Mouse (Mus musculus) induced T-regulatory cell, adult 2 months (primary cell): ENCODE measurements around the gene Cbarp.

Experiments
- DNase-seq: peaks from one replicate; pipeline ENCODE4 v3.0.0-alpha.2; 2012; ENCODE audit warnings: low read depth

The Cbarp gene

GRCm38 (mm10) chr10:80144864-80145838 is 4.5 kb upstream of the Cbarp start:
- DNase-seq = peak; percentile 87

- DNase-seq = peak; percentile 21
These were observed 3.5 kb upstream of the Cbarp start for GRCm38 (mm10) chr10:80144159-80144558.

DNA sequence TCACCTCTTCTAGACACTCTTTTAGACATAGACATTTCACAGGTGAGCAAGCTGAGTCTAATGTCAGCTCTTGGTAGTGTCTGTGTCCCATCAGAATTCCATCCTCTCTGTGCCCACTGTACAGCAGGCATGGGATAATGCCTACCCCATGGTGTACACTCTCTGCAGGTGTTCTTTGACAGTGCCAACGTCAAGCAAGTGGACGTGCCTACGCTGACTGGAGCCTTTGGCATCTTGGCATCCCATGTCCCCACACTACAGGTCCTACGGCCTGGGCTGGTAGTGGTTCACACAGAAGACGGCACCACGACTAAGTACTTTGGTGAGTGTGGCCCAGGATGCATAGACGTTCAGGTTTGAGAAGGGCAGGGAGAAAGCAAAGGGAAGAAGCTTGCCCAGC is 3.0 kb upstream of the Cbarp start:
- DNase-seq = no peak

GRCm38 (mm10) chr10:80142530-80142925 is 1.9 kb upstream of the Cbarp start:
- DNase-seq = peak; percentile 74

GRCm38 (mm10) chr10:80141786-80142529 is 1.3 kb upstream of the Cbarp start:
- DNase-seq = peak; percentile 97

- peak; percentile 98 for DNase-seq
These were observed 608 bp upstream of the Cbarp start for GRCm38 (mm10) chr10:80141243-80141642.

- DNase-seq = no peak
These were observed 515 bp downstream of the Cbarp start for GRCm38 (mm10) chr10:80139975-80140665.

DNA sequence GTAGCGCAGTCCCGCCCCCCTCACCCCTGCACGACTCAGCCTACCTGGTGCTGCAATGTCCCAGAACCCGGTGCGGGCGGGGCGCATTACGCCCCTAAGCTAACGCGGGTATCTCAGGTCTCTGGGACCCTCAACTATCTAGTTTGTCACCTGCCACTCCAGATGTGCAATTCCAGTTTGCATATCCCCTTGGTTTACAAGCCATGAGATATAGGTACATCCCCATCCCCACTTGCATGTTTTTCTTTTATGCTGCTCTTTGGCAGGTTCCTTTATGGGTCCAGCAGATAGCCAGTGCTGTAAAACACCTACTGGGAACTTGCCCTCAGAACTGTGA is 1.2 kb downstream of the Cbarp start:
- no peak for DNase-seq

DNA sequence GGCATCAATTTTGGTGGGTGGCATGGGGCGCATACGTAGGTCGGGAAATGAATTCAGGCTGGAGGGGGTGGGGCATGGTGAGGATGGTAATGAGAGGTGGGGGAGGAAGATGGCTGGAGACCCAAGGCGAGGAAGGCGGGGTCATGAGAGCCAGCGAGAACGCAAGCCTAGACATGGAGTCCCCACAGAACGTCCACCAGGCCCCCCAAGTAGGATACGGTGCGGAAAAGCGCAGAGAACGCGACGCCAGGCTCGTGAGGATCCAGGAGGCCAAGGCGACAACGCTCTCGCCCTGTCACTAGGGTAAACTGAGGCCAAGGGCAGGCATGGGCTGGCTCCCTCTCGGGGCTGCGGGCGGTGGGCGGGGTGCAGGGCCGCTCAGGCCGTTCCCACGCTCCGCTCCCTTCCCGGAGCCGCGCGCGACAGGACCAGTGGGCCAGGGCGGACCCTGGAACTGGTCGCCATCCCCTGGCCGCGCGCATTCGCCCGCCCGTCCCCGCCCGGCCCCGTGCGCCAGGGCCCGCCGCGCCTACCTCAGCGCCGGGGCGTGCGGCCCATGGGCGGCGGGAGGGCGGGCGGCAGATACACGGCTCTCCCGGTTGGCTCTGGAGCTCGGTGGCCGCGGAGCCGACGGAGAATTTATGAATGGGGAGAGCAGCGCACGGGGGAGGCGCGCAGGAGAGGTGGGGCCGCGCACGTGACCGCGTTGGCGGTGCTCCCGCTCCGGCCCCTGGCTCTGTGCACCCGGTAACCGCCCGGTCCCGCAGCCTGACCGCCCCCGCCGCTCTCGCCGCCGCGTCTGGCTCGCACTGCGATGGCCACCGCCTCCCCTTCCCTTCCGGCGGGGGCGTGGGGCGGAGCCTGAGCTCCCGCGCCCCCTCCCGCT is 1.8 kb downstream of the Cbarp start, which contains the start of gene Atp5d:
Gene Atp5d (plus strand): TSS at position 80 of the 886 bp plus-strand sequence.
- DNase-seq = peak; percentile 85

GRCm38 (mm10) chr10:80137626-80138552 is 2.7 kb downstream of the Cbarp start:
- DNase-seq = peak; percentile 77

GRCm38 (mm10) chr10:80136952-80137625 is 3.5 kb downstream of the Cbarp start:
- DNase-seq = peak; percentile 68

DNA sequence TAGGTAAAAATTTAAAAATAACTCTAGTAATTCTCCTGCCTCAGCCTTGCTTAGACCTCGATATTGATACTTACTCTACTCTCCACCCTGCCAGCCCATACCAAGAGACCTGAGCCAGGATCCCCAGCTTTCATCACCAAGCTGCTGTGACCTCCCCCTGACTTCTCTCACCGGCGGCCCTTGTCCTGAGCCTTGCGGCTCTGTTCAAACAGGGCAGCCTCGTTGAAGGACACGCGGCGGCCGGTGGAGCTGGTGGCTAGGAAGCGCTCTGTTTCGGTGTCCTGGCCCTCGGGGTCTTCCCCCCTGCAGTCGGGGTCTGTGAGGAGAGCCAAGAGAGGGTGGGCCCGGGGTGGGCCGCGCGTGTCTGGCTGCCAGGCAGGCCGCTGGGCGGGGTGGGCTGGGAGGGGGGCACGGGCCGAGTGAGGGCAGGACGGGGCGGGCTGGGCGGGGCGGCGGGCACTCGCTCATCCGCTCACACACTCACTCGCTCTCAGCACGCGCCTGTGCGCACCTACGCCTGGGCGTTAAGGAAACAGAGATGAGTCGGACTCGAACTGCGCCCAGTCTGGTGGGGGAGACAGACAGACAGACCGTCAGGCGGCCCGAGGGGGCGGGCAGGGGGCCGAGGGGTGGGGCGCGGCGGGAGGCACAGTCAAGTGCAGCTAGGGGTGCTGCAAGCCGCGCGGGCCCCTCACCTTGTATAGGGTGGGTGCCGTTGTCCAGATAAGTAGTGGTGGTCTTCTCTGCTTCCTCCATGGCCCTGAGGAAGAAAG is 4.3 kb downstream of the Cbarp start:
- no peak for DNase-seq

GRCm38 (mm10) chr10:80135641-80136040 is 5.0 kb downstream of the Cbarp start:
- DNase-seq = peak; percentile 29

- no peak for DNase-seq
These were observed 5.5 kb downstream of the Cbarp start for GRCm38 (mm10) chr10:80135161-80135560.

DNA sequence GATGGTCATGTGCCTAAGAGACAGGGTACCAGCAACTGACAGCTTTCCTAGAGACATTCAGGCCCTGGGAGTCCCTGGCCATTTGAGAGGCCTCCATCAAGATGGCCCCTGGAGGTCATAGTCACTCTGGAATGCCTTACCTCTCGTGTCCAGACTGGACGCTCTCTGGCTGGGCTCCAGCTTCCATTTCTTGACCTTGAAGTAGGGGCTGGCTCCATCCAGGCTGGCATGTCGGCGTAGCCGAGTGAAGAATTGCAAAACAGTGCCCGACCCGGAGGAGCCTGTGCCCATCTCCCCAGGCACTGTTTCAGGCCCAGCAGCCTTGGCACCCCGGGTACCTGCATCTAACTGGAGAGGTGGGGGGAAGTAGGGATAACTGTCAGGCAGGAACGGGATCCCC is 6.2 kb downstream of the Cbarp start:
- no peak for DNase-seq

DNA sequence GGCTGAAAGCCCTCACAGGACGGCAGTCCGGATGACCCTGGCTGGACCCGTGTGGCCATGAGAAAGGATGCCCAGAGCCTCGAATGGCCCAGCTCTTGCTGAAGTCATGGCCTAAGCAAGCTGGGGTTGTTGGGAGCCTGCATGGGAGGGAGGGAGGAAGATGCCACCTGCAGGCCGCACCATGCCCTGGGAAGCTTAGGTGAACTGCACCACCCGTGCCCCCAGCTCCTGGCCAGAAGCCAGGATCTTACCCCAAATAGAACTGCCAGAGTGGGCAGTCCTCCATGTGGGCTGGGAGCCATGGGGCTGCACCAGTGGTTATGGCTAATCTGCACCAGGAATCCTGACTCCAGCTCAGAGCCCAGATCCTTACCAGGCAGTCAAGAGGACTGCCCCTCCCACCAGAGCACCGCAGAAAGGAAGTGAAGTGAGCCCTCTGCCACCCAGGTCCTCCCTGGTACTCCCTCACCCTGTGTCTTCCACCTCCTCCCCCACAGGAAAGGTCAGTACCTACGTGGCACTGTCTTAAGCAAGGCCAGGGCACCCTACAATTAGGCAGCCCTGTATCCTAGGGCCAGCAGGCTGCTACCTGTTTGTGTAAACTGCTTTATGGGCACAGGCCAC is 7.3 kb downstream of the Cbarp start:
- peak; percentile 44 for DNase-seq

GRCm38 (mm10) chr10:80131952-80132350 is 8.7 kb downstream of the Cbarp start:
- DNase-seq = no peak

DNA sequence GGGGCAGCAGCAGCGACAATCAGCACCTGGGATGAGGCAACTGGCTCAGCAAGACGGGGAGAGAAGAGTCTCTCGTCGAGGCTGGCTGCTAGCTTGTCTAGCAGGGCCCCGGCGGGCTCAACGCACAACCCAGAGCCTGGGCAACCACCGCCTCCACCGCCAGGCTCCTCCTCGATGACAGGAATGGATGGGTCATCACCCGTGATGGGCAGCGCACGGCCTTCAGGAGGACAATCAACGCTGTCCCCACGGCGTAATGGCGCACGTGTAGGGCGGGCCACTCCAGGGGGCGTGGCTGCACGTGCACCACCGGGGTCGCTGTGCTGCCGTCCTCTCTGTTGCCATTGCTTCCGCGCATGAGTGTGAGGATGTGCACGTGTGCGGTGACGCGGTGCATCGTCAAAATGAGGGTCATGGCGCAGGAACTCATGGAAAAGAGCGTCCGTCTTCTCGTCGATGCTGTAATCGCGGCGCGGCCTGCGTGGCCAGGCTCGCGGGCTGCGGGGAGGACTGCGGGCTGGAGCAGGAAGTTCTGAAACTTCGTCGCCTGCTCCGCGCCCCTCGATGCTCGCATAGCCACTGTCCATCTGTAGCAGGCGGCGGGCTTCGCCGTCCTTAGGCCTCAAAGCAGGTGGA is 9.2 kb downstream of the Cbarp start:
- peak; percentile 21 for DNase-seq
